Mouse (Mus musculus): Measurements from ENCODE around the gene Cabp2. TPM values are rescaled to one million over a fixed set of nuclear protein-coding genes. Genes with fewer than 3 reads are reported as not detected.
"Not testable (repeated sequence)": the region's sequence is repeated elsewhere in the genome, so short reads cannot be mapped to it uniquely, and the experiment has no call there.

Gene Cabp2
- polyA plus RNA-seq, 1 experiment from 2014 or later: not detected

DNA sequence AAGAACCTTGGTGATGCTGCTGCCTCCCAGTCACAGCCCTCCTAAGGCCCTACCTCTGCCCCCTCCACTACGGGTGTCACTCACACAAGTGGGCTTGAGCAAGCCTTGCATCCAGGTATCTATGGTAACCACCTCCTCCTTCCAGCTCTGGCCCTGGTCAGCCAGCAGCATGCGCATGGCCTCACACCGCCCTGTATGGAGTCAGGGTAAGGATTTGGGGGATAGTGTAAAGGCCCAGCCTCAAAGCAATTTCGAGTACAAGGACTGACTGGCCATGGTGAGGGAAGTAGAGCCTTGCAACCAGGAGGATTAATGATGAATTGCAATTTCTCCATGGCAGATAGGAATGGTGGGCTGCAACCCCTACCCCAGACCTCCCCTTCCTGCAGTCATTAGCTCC lies 39.9 kb upstream of the Cabp2 start:
- not testable (repeated sequence) for H3K27ac ChIP-seq (replicated peaks; ENCODE audit: low read depth, low read length); H3K4me2 ChIP-seq (ENCODE audit: low read depth, low read length); H3K9me3 ChIP-seq (replicated peaks; ENCODE audit: control insufficient read depth, low read length); H3K4me1 ChIP-seq (ENCODE audit: control insufficient read depth, insufficient read depth, low read length); DNase-seq (ENCODE audit: low spot score); H3K27me3 ChIP-seq (ENCODE audit: control insufficient read depth, insufficient read depth, low read length); H3K9ac ChIP-seq (replicated peaks; ENCODE audit: low read length); H3K36me3 ChIP-seq (replicated peaks; ENCODE audit: control insufficient read depth, insufficient read depth, low read depth, low read length); H3K4me3 ChIP-seq (ENCODE audit: low read depth, low read length)
- 82% methylated on average over 3 of the region's 4 CpGs for WGBS
- ATAC-seq (replicated peaks; ENCODE audit: insufficient number of reproducible peaks, low FRiP score, low TSS enrichment, low read depth): 0 out of 2 replicates have a peak, but pooled peaks have one; percentile 39

DNA sequence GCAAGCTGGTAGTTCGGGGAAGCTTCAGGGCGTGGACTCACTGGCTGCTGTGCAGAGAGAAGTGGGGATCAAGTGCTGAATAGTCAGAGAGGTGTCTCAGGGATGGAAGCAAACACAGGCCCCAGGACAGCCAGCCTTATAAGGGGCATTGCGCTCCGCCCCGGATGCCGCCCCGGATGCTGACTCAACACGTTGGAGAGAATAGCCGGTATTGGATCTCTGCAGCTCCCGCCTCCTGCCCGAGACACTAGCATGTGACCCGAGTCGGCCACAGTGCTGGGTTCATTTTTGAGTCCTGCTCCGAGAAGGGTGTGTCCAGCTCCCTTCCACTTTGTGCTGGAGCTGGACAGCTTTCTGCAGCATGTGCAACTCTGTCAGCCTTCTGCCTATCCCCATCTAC lies 39.3 kb upstream of the Cabp2 start:
- H3K4me1 ChIP-seq (ENCODE audit: control insufficient read depth, insufficient read depth, low read length): no peaks in the 10 kb centered on the region
- H3K27me3 ChIP-seq (ENCODE audit: control insufficient read depth, insufficient read depth, low read length): no peaks in the 10 kb centered on the region
- no peak for DNase-seq (ENCODE audit: low spot score)
- no peaks in the 10 kb centered on the region for H3K36me3 ChIP-seq (replicated peaks; ENCODE audit: control insufficient read depth, insufficient read depth, low read depth, low read length)
- 73% methylated on average over 14 of the region's 14 CpGs for WGBS
- no peak overlapping the region for H3K4me3 ChIP-seq (ENCODE audit: low read depth, low read length)
- no peak overlapping the region for H3K27ac ChIP-seq (replicated peaks; ENCODE audit: low read depth, low read length)
- ATAC-seq (replicated peaks; ENCODE audit: insufficient number of reproducible peaks, low FRiP score, low TSS enrichment, low read depth): no peak
- no peak overlapping the region for H3K4me2 ChIP-seq (ENCODE audit: low read depth, low read length)
- H3K9me3 ChIP-seq (replicated peaks; ENCODE audit: control insufficient read depth, low read length): no peaks in the 10 kb centered on the region
- no peak overlapping the region for H3K9ac ChIP-seq (replicated peaks; ENCODE audit: low read length)

DNA sequence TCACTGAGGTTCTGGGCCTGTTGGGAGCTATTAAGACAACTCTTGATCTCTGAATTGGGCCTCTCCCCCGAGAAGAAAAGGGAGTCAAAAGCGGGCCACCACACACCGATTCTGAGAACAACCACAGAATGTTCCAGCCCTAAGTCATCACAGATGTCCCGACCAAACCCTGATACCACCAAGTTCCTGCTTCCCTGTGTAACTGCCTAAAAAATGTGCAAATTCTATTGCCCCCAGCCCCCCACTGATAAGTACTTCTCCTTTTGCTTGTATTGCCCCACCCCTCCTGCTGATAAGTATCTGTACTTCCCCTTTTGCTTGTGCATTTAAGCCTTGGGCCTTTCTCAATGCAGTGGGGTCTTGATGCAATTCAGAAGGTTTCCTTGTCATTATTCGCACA lies 37.3 kb upstream of the Cabp2 start:
- H3K4me2 ChIP-seq (ENCODE audit: low read depth, low read length); H3K36me3 ChIP-seq (replicated peaks; ENCODE audit: control insufficient read depth, insufficient read depth, low read depth, low read length); H3K4me3 ChIP-seq (ENCODE audit: low read depth, low read length); H3K4me1 ChIP-seq (ENCODE audit: control insufficient read depth, insufficient read depth, low read length); H3K9ac ChIP-seq (replicated peaks; ENCODE audit: low read length); H3K9me3 ChIP-seq (replicated peaks; ENCODE audit: control insufficient read depth, low read length); H3K27me3 ChIP-seq (ENCODE audit: control insufficient read depth, insufficient read depth, low read length); H3K27ac ChIP-seq (replicated peaks; ENCODE audit: low read depth, low read length); DNase-seq (ENCODE audit: low spot score); ATAC-seq (replicated peaks; ENCODE audit: insufficient number of reproducible peaks, low FRiP score, low TSS enrichment, low read depth): not testable (repeated sequence)
- 87% methylated on average over 5 of the region's 5 CpGs for WGBS

DNA sequence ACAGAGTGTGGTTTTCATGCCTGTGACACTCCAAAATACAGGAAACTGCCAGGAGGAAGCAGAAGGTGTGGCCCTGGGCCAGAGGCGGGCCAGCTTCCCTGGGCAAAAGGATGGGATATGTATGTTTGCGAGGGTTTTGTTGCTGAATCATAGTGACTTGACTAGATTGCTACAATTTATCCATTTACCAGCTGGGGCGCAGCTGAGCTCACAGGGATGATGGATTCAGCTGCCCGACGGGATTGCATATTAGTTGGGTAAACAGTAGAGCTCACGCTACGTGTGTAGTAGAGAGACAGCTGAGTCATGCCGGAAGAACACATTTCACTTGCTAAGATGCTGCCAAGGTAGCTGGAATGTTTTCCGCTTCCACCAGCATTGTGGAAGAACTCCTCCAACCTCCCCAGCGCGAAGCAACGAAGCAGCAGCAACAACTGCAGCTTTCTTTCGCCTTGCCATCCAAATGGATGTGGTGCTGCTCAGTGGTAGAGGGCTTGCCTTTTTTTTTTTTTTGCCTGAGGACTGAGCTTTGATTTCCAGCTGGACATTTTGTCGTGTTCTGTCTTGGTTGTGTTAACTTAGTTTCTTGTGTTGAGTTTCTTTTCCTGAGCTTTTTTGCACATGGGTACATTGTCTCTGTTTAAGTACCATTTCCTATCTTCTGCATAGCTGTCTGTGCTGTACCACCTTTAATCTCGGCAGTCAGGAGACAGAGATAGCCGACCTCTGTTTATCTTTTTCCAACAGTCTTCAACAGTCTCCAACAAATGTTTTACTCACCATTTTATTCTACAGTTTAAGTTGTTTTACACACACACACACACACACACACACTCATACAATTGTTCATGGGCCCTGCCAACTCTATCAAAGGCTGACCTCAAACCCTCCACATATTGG lies 35.2 kb upstream of the Cabp2 start, which contains the start of gene Gstp2:
Gstp2 (minus strand) TSS at position 58 of the 900 bp plus-strand sequence.
- H3K27ac ChIP-seq (replicated peaks; ENCODE audit: low read depth, low read length): no peak within 1 kb of the TSS
- no peak within 1 kb of the TSS for H3K4me3 ChIP-seq (ENCODE audit: low read depth, low read length)
- H3K4me1 ChIP-seq (ENCODE audit: control insufficient read depth, insufficient read depth, low read length): no peaks in the 10 kb centered on the region
- H3K9ac ChIP-seq (replicated peaks; ENCODE audit: low read length): no peak within 1 kb of the TSS
- no peaks in the 10 kb centered on the region for H3K27me3 ChIP-seq (ENCODE audit: control insufficient read depth, insufficient read depth, low read length)
- H3K9me3 ChIP-seq (replicated peaks; ENCODE audit: control insufficient read depth, low read length): no peaks in the 10 kb centered on the region
- no peaks in the 10 kb centered on the region for H3K36me3 ChIP-seq (replicated peaks; ENCODE audit: control insufficient read depth, insufficient read depth, low read depth, low read length)
- DNase-seq (ENCODE audit: low spot score) (peak; percentile 66), ATAC-seq (replicated peaks; ENCODE audit: insufficient number of reproducible peaks, low FRiP score, low TSS enrichment, low read depth) (no peak)
- no peak within 1 kb of the TSS; the same call in 1 of the 2 replicates for H3K4me2 ChIP-seq (ENCODE audit: low read depth, low read length)
- WGBS: 55% methylated on average over 16 of the region's 16 CpGs

DNA sequence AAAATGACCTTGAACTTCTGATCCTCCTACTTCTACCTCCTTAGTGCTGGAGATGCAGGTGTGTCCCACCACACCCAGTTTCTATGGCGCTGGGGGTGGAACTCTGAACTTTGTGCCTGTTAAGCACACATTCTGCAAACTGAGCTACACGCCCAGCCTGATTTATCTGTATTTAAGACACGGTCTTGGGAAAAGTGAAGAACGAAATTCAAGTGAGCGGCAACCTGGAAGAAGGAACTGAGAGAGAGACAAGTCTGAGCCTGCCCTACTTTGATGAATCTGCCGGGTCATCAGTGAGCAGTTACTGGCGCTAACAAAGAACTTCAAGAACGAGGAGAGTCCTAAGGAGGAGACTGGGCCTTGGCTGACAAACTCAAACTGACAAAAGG lies 34.5 kb upstream of the Cabp2 start:
- Histone ChIP-seq H3K9ac (replicated peaks; ENCODE audit: low read length) (no peak overlapping the region), H3K36me3 (replicated peaks; ENCODE audit: control insufficient read depth, insufficient read depth, low read depth, low read length) (no peaks in the 10 kb centered on the region), H3K4me3 (ENCODE audit: low read depth, low read length) (no peak overlapping the region), H3K27me3 (ENCODE audit: control insufficient read depth, insufficient read depth, low read length) (no peaks in the 10 kb centered on the region), H3K9me3 (replicated peaks; ENCODE audit: control insufficient read depth, low read length) (no peaks in the 10 kb centered on the region), H3K4me1 (ENCODE audit: control insufficient read depth, insufficient read depth, low read length) (no peaks in the 10 kb centered on the region), H3K4me2 (ENCODE audit: low read depth, low read length) (no peak overlapping the region), H3K27ac (replicated peaks; ENCODE audit: low read depth, low read length) (no peak overlapping the region)
- DNase-seq (ENCODE audit: low spot score): peak; percentile 14
- ATAC-seq (replicated peaks; ENCODE audit: insufficient number of reproducible peaks, low FRiP score, low TSS enrichment, low read depth): no peak
- WGBS: 82% methylated on average over 8 of the region's 8 CpGs

DNA sequence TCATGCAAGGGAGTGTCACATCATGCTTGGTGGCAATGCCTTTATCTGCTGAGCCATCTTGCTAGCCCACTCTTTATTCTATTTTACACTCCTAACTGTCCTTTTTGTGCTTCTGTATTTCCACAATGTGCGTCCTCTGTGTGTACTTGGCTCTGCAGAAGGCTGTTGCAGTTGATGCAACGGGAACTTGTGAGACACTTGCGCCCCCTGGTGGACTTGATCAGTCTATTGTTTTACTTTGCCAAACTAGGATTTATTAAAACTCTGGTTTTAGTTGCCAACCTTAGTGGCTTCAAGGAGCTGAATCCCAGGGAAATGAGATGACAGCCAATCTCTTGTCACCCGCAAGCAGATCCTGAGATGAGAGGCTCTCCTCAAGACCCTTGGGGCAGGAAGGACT lies 33.5 kb upstream of the Cabp2 start:
- ATAC-seq (replicated peaks; ENCODE audit: insufficient number of reproducible peaks, low FRiP score, low TSS enrichment, low read depth): no peak
- WGBS: 17% methylated on average over 4 of the region's 4 CpGs
- DNase-seq (ENCODE audit: low spot score): peak; percentile 90

DNA sequence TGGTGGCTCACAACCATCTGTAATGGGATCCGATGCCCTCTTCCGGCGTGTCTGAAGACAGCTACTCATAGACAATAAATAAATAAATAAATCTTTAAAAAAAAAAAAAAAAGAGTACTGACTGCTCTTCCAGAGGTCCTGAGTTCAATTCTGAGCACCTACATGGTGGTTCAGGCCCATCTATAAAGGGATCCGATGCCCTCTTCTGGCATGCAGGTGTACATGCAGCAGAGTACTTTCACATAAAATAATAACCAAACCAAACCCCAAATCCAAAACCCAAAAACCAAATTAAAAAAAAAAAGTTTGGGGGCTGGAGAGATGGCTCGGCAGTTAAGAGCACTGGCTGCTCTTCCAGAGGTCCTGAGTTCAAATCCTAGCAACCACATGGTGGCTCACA lies 32.3 kb upstream of the Cabp2 start:
- not testable (repeated sequence) for ATAC-seq (replicated peaks; ENCODE audit: insufficient number of reproducible peaks, low FRiP score, low TSS enrichment, low read depth); H3K9ac ChIP-seq (replicated peaks; ENCODE audit: low read length); H3K27me3 ChIP-seq (ENCODE audit: control insufficient read depth, insufficient read depth, low read length)

More for the DNA sequence above, 33.5 kb upstream of the Cabp2 start:
- no peak overlapping the region for H3K27ac ChIP-seq (replicated peaks; ENCODE audit: low read depth, low read length)
- H3K4me1 ChIP-seq (ENCODE audit: control insufficient read depth, insufficient read depth, low read length): no peaks in the 10 kb centered on the region
- no peak overlapping the region for H3K4me3 ChIP-seq (ENCODE audit: low read depth, low read length)
- no peak overlapping the region for H3K9ac ChIP-seq (replicated peaks; ENCODE audit: low read length)
- H3K36me3 ChIP-seq (replicated peaks; ENCODE audit: control insufficient read depth, insufficient read depth, low read depth, low read length): no peaks in the 10 kb centered on the region
- no peaks in the 10 kb centered on the region for H3K27me3 ChIP-seq (ENCODE audit: control insufficient read depth, insufficient read depth, low read length)
- no peak overlapping the region for H3K4me2 ChIP-seq (ENCODE audit: low read depth, low read length)
- no peaks in the 10 kb centered on the region for H3K9me3 ChIP-seq (replicated peaks; ENCODE audit: control insufficient read depth, low read length)

DNA sequence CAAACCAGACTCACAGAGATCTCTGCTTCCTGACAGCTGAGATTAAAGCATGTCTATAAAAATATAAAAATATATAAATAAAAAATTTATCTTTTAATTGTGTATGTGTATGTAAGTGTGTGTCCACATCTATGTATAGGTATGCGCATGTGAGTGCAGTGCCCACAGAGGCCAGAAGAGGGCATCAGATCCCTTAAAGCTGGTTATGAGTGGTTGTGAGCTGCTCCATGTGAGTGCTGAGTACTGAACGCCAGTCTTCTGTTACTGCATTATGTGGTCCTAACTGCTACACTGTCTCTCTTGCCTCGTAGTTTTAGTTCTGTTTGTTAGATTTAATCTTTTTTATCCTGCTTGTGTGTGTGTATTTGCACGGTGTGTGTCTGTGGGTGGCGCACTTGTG lies 30.4 kb upstream of the Cabp2 start:
- 97% methylated on average over 5 of the region's 5 CpGs for WGBS

More for the DNA sequence above, 32.3 kb upstream of the Cabp2 start:
- not testable (repeated sequence) for H3K36me3 ChIP-seq (replicated peaks; ENCODE audit: control insufficient read depth, insufficient read depth, low read depth, low read length); H3K4me1 ChIP-seq (ENCODE audit: control insufficient read depth, insufficient read depth, low read length); H3K27ac ChIP-seq (replicated peaks; ENCODE audit: low read depth, low read length); H3K4me3 ChIP-seq (ENCODE audit: low read depth, low read length); H3K9me3 ChIP-seq (replicated peaks; ENCODE audit: control insufficient read depth, low read length); H3K4me2 ChIP-seq (ENCODE audit: low read depth, low read length); DNase-seq (ENCODE audit: low spot score)
- WGBS: 77% methylated on average over 5 of the region's 5 CpGs

More for the DNA sequence above, 30.4 kb upstream of the Cabp2 start:
- H3K36me3 ChIP-seq (replicated peaks; ENCODE audit: control insufficient read depth, insufficient read depth, low read depth, low read length): no peaks in the 10 kb centered on the region
- H3K27ac ChIP-seq (replicated peaks; ENCODE audit: low read depth, low read length): no peak overlapping the region
- no peak overlapping the region for H3K9ac ChIP-seq (replicated peaks; ENCODE audit: low read length)
- ATAC-seq (replicated peaks; ENCODE audit: insufficient number of reproducible peaks, low FRiP score, low TSS enrichment, low read depth) (no peak), DNase-seq (ENCODE audit: low spot score) (no peak)
- H3K9me3 ChIP-seq (replicated peaks; ENCODE audit: control insufficient read depth, low read length): no peaks in the 10 kb centered on the region
- H3K4me1 ChIP-seq (ENCODE audit: control insufficient read depth, insufficient read depth, low read length): no peaks in the 10 kb centered on the region
- no peak overlapping the region for H3K4me2 ChIP-seq (ENCODE audit: low read depth, low read length)
- H3K4me3 ChIP-seq (ENCODE audit: low read depth, low read length): no peak overlapping the region
- no peaks in the 10 kb centered on the region for H3K27me3 ChIP-seq (ENCODE audit: control insufficient read depth, insufficient read depth, low read length)

Measured in embryonic facial prominence, embryonic 11.5 days (tissue).